Mouse (Mus musculus): ENCODE measurements around the gene Man1a. TPM values are rescaled to one million over a fixed set of nuclear protein-coding genes. Genes with fewer than 3 reads are reported as not detected.
A peak's percentile ranks its signal among the peaks of the same experiment; 100 is the strongest.

Gene Man1a
- total RNA-seq (2014; rRNA removed; ENCODE audit: low replicate concordance): 17.6 and 23.1 TPM in 2 replicates
- 3.3 and 3.5 TPM in 2 replicates for polyA plus RNA-seq (2015; fragmentation: Nextera tagmentation; extraction: Ambion mirVana)

DNA sequence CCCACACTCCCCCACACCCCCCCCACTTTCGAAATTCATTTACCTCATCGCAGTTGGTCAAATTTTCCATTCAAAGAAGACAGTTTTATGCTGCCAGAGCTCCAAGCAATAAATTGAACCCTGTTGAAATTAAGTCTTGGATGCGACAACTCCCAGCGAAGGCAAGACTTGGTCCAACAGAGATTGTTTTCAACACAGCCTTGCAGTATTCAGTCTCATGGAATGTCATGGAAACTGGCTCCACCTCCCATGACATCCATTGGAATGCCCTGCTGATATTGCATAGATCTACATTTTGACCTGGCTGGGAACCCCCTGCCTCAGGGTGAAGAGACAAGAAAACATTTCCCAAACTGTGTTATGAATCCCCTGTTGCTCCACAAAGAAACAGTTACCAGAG lies at the start of gene Man1a:
Gene Man1a (minus strand): TSS at position 190 of the 400 bp plus-strand sequence.
- ATAC-seq (ENCODE audit: insufficient read depth, low read depth) (no peak), DNase-seq (ENCODE audit: low spot score) (peak; percentile 25)
- Histone ChIP-seq H3K4me1 (ENCODE audit: control insufficient read depth, insufficient read depth) (peaks cover 18% of the 10 kb centered on the region), H3K27me3 (ENCODE audit: control insufficient read depth, insufficient read depth, low read length) (no peaks in the 10 kb centered on the region), H3K9ac (replicated peaks; ENCODE audit: low read depth, low read length) (peak within 1 kb of the TSS; percentile 62), H3K36me3 (replicated peaks; ENCODE audit: control insufficient read depth, insufficient read depth, low read length) (no peaks in the 10 kb centered on the region), H3K27ac (ENCODE audit: low read depth) (peak within 1 kb of the TSS; percentile 58), H3K4me2 (ENCODE audit: low read depth, low read length) (peak within 1 kb of the TSS; percentile 96), H3K9me3 (replicated peaks; ENCODE audit: control insufficient read depth, low read length) (no peaks in the 10 kb centered on the region), H3K4me3 (ENCODE audit: low read depth, low read length) (peak within 1 kb of the TSS; percentile 77)
- WGBS: 5% methylated on average over 4 of the region's 4 CpGs
- TF ChIP-seq EP300 (IDR thresholded peaks at IDR 0.05; ENCODE audit: low read depth) (no peak), CTCF (IDR thresholded peaks at IDR 0.05; ENCODE audit: low read depth) (no peak)

DNA sequence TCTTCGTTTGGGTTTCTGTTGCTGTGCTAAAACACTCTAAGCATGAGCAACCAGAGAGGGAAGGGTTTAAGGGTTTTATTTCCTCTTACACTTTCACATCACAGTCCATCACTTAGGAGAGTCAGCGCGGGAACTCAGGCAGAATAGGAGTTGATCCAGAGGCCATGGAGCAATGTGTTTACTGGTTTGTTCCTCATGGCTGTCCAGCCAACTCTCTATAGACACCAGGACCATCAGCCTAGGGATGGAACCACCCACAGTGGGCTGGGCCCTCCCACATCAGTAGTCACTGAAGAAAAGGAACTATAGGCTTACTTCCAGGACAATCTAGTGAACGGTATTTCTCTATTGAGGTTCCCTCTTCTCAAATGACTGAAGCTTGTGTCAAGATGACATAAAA lies 45.4 kb upstream of the Man1a start:
- no peak overlapping the region for H3K4me2 ChIP-seq (ENCODE audit: low read depth, low read length)
- no peaks in the 10 kb centered on the region for H3K36me3 ChIP-seq (replicated peaks; ENCODE audit: control insufficient read depth, insufficient read depth, low read length)
- H3K9ac ChIP-seq (replicated peaks; ENCODE audit: low read depth, low read length): no peak overlapping the region
- 88% methylated on average over 4 of the region's 4 CpGs for WGBS
- no peaks in the 10 kb centered on the region for H3K9me3 ChIP-seq (replicated peaks; ENCODE audit: control insufficient read depth, low read length)
- H3K4me3 ChIP-seq (ENCODE audit: low read depth, low read length): no peak overlapping the region
- no peak overlapping the region for H3K27ac ChIP-seq (ENCODE audit: low read depth)
- no peaks in the 10 kb centered on the region for H3K27me3 ChIP-seq (ENCODE audit: control insufficient read depth, insufficient read depth, low read length)
- ATAC-seq (ENCODE audit: insufficient read depth, low read depth): no peak
- no peak for DNase-seq (ENCODE audit: low spot score)
- TF ChIP-seq CTCF (IDR thresholded peaks at IDR 0.05; ENCODE audit: low read depth) (no peak), EP300 (IDR thresholded peaks at IDR 0.05; ENCODE audit: low read depth) (no peak)
- H3K4me1 ChIP-seq (ENCODE audit: control insufficient read depth, insufficient read depth): peaks cover 21% of the 10 kb centered on the region

DNA sequence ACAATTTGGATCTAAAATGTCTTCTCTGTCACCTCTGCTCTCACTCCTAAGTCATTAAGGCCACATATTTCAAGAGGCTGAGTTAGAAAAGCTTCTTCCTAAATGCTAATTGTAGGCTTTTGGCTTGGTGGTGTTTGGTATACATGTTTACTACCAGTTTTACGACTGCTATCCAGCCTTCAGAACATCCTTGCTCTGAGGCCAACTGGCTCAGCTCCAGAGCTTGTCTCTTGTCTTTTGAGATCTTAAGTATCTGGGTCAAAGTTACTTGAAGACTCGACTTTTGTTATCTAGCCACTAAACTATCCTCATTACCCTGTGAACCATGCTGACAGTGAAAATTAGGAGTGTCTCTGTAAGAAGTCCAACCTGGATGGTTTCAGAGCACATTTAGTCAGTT lies 44.0 kb upstream of the Man1a start:
- Histone ChIP-seq H3K27me3 (ENCODE audit: control insufficient read depth, insufficient read depth, low read length) (no peaks in the 10 kb centered on the region), H3K4me2 (ENCODE audit: low read depth, low read length) (no peak overlapping the region), H3K9me3 (replicated peaks; ENCODE audit: control insufficient read depth, low read length) (no peaks in the 10 kb centered on the region), H3K4me3 (ENCODE audit: low read depth, low read length) (no peak overlapping the region), H3K27ac (ENCODE audit: low read depth) (no peak overlapping the region), H3K9ac (replicated peaks; ENCODE audit: low read depth, low read length) (no peak overlapping the region), H3K36me3 (replicated peaks; ENCODE audit: control insufficient read depth, insufficient read depth, low read length) (no peaks in the 10 kb centered on the region), H3K4me1 (ENCODE audit: control insufficient read depth, insufficient read depth) (peaks cover 21% of the 10 kb centered on the region)
- WGBS: 35% methylated on average over 2 of the region's 2 CpGs
- TF ChIP-seq CTCF (IDR thresholded peaks at IDR 0.05; ENCODE audit: low read depth): no peak
- no peak for ATAC-seq (ENCODE audit: insufficient read depth, low read depth)
- DNase-seq (ENCODE audit: low spot score): no peak

DNA sequence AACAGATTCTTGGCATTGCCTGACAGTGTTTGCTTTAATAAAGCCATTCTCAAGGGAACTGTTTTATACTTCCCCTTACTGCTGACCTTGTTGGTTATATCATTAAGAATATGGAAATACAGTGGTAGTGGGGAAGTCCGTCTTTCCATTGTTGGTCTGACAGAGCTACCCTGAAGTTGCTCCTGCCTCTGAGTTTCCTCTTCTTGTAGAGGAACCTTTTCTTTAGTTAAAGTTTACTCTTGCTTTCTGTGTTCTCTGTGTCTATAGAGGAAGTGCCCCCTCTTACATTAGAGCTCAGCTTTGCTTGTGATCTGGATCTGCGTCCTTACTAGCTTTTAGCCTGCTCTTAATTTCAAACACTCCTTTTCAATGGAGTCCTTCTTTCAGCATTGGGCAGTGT lies 42.9 kb upstream of the Man1a start:
- Histone ChIP-seq H3K27me3 (ENCODE audit: control insufficient read depth, insufficient read depth, low read length) (no peaks in the 10 kb centered on the region), H3K4me1 (ENCODE audit: control insufficient read depth, insufficient read depth) (peaks cover 21% of the 10 kb centered on the region), H3K36me3 (replicated peaks; ENCODE audit: control insufficient read depth, insufficient read depth, low read length) (no peaks in the 10 kb centered on the region), H3K4me2 (ENCODE audit: low read depth, low read length) (no peak overlapping the region), H3K9ac (replicated peaks; ENCODE audit: low read depth, low read length) (no peak overlapping the region), H3K27ac (ENCODE audit: low read depth) (no peak overlapping the region), H3K4me3 (ENCODE audit: low read depth, low read length) (no peak overlapping the region), H3K9me3 (replicated peaks; ENCODE audit: control insufficient read depth, low read length) (no peaks in the 10 kb centered on the region)
- ATAC-seq (ENCODE audit: insufficient read depth, low read depth): no peak
- TF ChIP-seq CTCF (IDR thresholded peaks at IDR 0.05; ENCODE audit: low read depth) (no peak), EP300 (IDR thresholded peaks at IDR 0.05; ENCODE audit: low read depth) (no peak)
- WGBS: 69% methylated on average over 2 of the region's 2 CpGs
- no peak for DNase-seq (ENCODE audit: low spot score)

- no peak for TF ChIP-seq CTCF (IDR thresholded peaks at IDR 0.05; ENCODE audit: low read depth)
- TF ChIP-seq EP300 (IDR thresholded peaks at IDR 0.05; ENCODE audit: low read depth): no peak
- DNase-seq (ENCODE audit: low spot score): no peak
- no peak for ATAC-seq (ENCODE audit: insufficient read depth, low read depth)
- H3K36me3 ChIP-seq (replicated peaks; ENCODE audit: control insufficient read depth, insufficient read depth, low read length): no peaks in the 10 kb centered on the region
- no peak overlapping the region for H3K4me2 ChIP-seq (ENCODE audit: low read depth, low read length)
- WGBS: 11% methylated on average over 4 of the region's 4 CpGs
- no peak overlapping the region for H3K9ac ChIP-seq (replicated peaks; ENCODE audit: low read depth, low read length)
- peaks cover 21% of the 10 kb centered on the region for H3K4me1 ChIP-seq (ENCODE audit: control insufficient read depth, insufficient read depth)
- no peaks in the 10 kb centered on the region for H3K27me3 ChIP-seq (ENCODE audit: control insufficient read depth, insufficient read depth, low read length)
- no peak overlapping the region for H3K4me3 ChIP-seq (ENCODE audit: low read depth, low read length)
- H3K9me3 ChIP-seq (replicated peaks; ENCODE audit: control insufficient read depth, low read length): no peaks in the 10 kb centered on the region
- H3K27ac ChIP-seq (ENCODE audit: low read depth): peak overlapping the region; percentile 67
Observed at GRCm38 (mm10) chr10:54118223-54118912, 42.0 kb upstream of the Man1a start.

- WGBS: 22% methylated on average over 4 of the region's 4 CpGs
- no peaks in the 10 kb centered on the region for H3K27me3 ChIP-seq (ENCODE audit: control insufficient read depth, insufficient read depth, low read length)
- DNase-seq (ENCODE audit: low spot score): peak; percentile 87
- H3K9ac ChIP-seq (replicated peaks; ENCODE audit: low read depth, low read length): no peak overlapping the region
- no peak overlapping the region for H3K4me3 ChIP-seq (ENCODE audit: low read depth, low read length)
- no peaks in the 10 kb centered on the region for H3K36me3 ChIP-seq (replicated peaks; ENCODE audit: control insufficient read depth, insufficient read depth, low read length)
- peak; percentile 87 for ATAC-seq (ENCODE audit: insufficient read depth, low read depth)
- H3K4me1 ChIP-seq (ENCODE audit: control insufficient read depth, insufficient read depth): peaks cover 23% of the 10 kb centered on the region
- TF ChIP-seq CTCF (IDR thresholded peaks at IDR 0.05; ENCODE audit: low read depth): no peak
- peak; percentile 78 for TF ChIP-seq EP300 (IDR thresholded peaks at IDR 0.05; ENCODE audit: low read depth)
- H3K27ac ChIP-seq (ENCODE audit: low read depth): peak overlapping the region; percentile 67
- no peak overlapping the region for H3K4me2 ChIP-seq (ENCODE audit: low read depth, low read length)
- H3K9me3 ChIP-seq (replicated peaks; ENCODE audit: control insufficient read depth, low read length): no peaks in the 10 kb centered on the region
Observed at GRCm38 (mm10) chr10:54117763-54118162, 41.4 kb upstream of the Man1a start.

Measured in heart, postnatal 0 days (tissue).